Mouse (Mus musculus): ENCODE measurements around the gene Tmem8.
"Not testable (repeated sequence)": the region's sequence is repeated elsewhere in the genome, so short reads cannot be mapped to it uniquely, and the experiment has no call there.

Tmem8 gene

GRCm38 (mm10) chr17:26111722-26112121 lies 1.4 kb upstream of the Tmem8 start:
- DNase-seq (ENCODE audit: low spot score): no peak

DNA sequence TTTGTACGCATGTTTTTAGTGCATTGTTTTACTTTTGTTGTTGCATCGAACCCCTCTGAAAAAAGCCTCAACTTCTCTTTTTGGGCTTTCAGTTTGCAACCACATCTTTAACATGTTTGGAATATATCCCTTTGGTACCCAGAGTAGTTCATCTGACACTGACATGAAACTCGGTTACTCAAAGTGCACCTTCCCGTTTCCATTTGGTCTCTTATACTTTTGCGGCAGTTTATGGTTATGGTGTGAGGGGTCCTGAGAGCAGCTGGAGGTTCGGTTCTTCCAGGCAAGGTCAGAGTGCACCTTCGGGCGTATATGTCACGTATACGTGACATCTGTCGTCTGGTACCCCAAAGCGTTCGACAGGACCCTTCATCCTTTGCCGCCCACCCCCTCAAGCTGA lies 348 bp upstream of the Tmem8 start:
- no peak for DNase-seq (ENCODE audit: low spot score)

GRCm38 (mm10) chr17:26114061-26114460 lies 962 bp downstream of the Tmem8 start:
- no peak for DNase-seq (ENCODE audit: low spot score)

DNA sequence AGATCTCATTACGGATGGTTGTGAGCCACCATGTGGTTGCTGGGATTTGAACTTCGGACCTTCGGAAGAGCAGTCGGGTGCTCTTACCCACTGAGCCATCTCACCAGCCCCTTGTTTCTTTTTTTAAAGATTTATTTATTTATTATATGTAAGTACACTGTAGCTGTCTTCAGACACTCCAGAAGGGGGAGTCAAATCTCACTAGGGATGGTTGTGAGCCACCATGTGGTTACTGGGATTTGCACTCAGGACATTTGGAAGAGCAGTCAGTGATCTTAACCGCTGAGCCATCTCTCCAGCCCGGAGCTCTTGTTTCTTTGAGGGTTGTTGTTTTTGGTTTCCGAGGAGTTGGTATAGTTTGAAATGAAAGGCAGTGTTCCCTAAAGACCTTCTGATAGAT lies 1.4 kb downstream of the Tmem8 start:
- not testable (repeated sequence) for DNase-seq (ENCODE audit: low spot score)

GRCm38 (mm10) chr17:26115205-26115898 lies 2.3 kb downstream of the Tmem8 start:
- DNase-seq (ENCODE audit: low spot score): no peak

- no peak for DNase-seq (ENCODE audit: low spot score)
Observed at GRCm38 (mm10) chr17:26115956-26116487, 2.9 kb downstream of the Tmem8 start.

DNA sequence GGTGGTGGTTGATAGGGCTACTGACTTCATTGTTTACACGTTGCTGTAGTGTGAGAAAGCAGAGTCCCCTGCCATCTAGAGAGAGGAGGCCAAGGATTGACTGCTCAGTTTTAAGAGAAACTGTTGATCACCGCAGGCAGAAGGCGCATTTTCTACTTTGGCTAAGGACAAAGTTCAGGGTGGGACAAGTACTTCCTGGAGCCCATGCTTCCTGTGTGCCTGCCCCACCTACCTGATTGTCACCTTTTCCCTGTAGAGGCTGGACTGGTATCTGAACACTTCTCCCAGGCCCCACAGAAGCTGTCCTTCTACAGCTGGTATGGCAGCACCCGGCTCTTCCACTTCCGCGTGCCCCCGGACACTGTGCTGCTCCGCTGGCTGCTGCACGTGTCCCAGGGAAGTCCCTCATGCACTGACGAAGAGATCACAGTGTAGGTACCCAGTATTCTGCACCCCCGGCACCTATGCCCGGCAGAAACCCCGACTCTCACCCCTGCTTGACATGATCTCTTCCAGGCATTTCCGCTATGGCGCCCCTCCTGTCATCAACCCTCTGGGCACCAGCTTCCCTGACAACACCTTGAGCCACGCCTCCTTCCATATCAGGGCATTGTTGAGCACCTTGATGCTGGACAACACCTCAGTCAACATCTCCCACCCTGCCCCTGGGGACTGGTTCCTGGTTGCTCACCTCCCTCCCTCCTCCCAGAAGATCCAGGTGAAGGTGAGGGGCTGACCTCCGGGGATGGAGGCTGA lies 3.6 kb downstream of the Tmem8 start:
- no peak for DNase-seq (ENCODE audit: low spot score)

DNA sequence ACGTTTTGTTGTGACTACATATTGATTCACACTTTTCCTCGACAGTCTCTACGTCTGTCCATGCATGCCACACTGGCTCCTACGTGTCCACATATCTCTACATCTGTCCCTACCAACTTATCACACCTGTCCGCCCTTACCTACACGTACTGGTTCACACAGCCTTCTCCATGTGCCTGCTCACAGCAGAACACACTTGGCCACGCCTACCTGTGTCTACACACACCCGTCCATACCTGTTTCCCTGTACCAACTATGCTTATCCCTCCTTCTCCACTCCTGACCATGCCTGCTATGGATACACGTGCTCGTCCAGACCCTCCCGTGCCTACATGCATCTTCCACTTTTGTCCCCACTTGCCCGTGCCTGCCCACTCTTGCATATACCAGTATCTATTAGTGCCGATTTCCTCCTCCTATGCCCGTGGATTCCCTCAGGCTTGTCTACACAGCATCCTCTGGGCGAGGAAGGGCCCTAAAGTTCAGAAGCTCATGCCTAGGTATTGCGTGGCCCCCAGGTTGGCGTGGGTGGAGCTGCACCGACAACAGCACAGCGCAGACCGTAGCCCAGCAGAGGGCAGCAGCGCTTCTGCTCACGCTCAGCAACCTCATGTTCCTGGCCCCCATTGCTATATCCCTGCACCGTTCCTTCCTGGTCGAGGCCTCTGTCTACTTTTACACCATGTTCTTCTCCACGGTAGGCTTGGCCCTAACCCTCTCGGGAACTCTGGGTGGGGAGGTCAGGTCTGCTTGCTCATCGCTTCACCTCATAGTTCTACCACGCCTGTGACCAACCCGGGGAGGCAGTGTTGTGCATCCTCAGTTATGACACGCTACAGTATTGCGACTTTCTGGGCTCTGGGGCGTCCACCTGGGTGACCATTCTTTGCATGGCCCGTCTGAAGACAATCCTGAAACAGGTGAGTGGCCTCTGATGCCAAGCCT lies 6.9 kb downstream of the Tmem8 start:
- peak; percentile 78 for DNase-seq (ENCODE audit: low spot score)

DNA sequence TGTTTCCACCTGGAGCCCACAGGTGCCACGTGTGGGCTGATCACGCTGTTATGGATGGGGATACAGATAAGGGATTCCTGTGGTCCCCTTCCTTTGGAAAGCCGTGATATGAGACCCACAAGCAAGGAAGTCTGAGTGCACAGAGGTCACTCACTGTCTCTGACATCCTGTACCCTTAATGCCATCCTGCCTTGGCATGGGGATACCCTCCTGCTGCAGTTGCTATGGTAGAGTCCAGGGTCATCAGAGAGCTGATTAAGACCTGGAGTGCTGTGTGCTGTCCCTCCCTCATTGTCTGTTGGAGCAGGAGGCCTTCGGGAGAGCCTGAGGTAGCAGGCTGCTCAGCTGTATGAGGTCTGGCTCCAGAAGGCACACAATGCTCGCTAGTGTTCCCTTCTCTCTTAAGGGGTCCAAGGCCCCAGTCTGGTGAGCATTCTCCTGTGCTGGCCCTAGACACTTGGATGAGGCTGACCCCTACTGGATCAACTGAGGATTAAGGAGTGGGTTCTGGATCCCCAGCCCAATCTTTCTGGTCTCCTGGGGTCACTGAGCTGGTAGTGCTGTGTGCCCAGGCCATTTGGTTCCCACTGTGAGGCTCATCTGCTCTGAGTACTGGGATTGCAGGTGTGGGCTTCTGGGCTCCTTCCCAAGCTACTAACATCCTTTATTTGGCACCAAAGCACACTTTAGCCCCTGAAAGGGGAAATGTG lies 9.5 kb downstream of the Tmem8 start:
- DNase-seq (ENCODE audit: low spot score): peak; percentile 23

GRCm38 (mm10) chr17:26123267-26123684 lies 10.2 kb downstream of the Tmem8 start, which contains the start of gene Mrpl28:
Gene Mrpl28, plus strand, starts transcription at chr17:26123500.
- DNase-seq (ENCODE audit: low spot score): peak; percentile 98

- no peak for DNase-seq (ENCODE audit: low spot score)
Observed at GRCm38 (mm10) chr17:26124560-26124959, 11.5 kb downstream of the Tmem8 start.

GRCm38 (mm10) chr17:26125226-26125625 lies 12.1 kb downstream of the Tmem8 start:
- DNase-seq (ENCODE audit: low spot score): no peak

DNA sequence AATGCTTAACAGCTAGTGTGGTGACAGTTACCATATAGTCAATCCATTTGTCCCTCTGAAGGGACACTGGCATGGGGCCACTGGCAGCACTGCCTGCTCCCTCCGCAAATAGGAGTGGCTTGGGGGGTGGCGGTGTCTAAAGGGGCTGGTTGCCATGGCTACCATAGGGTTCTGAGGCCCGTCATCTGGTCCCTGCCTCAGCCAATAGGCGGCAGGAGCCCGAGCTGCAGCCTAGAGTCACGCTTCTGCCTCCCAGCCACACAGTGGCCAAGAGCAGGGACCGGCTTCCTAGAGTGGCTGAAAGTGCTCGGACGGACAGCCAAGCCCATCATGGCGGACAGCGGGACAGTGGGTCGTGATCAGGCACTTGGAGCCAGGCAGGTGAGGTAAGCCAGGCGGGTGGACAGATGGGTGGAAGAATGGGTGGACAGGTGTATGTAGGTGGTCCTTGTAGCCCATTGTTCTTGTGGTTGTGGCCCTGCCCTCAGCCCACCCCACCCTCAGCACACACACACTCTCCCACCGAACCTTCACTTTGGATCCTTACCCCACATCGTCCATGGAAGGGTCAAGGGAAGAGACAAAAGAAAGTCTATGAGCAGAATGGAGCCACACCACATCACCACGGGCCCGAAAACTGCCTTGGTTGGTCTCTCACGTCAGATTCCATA lies 18.1 kb downstream of the Tmem8 start:
- no peak for DNase-seq (ENCODE audit: low spot score)

GRCm38 (mm10) chr17:26131856-26132853 lies 19.1 kb downstream of the Tmem8 start:
- DNase-seq (ENCODE audit: low spot score): no peak

DNA sequence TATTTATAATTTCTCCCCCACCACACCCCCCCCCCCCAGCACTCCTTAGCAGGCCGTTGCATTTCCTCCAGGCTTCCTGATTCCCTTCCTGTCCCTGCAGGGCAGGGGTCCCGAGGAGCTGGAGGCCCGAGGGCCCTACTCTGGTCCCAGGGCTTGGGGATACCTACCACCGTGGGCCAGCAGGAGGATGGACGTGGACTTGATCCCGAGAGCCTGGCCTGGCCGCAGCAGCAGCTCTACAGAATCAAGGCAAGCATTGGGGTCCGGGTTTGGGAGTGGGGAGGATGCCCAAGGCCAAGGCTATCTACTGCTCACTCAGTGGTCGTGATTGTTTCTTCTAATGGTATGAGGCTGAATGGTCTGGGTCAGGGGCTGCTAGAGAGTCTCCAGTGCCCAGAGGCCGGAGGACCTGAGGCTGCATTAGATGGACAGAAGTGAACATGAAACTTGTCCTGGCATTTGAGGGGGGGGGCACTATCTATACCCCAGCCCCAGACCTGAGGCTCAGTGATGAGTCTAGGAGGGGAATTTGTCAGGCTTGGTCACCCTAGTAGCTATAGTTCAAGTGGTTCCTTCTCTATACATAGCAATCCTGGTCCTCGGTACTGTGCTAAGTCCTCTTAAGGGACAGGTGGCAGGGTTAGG lies 24.1 kb downstream of the Tmem8 start:
- no peak for DNase-seq (ENCODE audit: low spot score)

DNA sequence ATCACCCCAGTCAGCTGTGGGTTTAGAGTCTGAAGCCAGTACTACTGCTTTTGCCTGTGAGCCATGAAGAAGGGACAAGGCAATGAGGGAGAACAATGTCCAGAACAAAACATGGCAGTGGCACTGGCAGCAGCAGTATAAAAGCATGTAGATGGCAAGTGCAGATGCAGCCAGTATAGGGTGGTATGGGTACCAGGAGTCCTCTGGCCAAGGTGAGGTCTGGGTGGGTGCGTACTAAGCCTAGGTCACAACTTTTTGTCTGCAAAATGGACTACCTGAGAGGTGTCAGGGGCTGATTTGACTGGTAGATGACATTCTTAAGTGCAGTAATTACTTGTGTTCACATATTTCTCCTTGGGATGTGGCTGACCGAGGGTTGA lies 24.6 kb downstream of the Tmem8 start:
- DNase-seq (ENCODE audit: low spot score): no peak

GRCm38 (mm10) chr17:26138239-26138836 lies 25.2 kb downstream of the Tmem8 start, which contains the start of gene Axin1:
Gene Axin1, plus strand, starts transcription at chr17:26138688.
- DNase-seq (ENCODE audit: low spot score): peak; percentile 97

DNA sequence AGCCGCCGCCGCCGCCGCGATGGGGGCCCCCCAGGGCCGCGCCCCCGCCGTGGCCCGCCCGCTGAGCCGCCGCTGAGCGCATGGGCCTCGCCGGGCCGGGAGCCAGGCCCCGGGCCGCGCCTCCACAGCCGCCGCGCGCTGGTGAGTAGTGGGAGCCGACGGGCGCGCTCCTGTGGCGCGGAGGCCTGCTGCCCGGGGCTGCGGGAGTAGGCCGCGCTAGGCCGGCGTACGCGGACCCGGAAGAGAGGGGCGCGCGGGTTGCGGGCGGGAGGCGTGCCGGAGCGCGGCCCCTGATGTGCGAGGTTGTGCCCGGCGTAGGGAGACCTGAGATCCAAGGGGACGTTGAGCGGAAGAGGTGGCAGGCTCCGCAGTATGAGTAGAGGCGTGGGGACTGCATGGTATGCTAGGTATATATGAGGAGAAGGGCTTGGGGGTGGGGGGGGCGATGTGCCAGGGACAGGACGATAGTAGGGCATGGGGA lies 25.8 kb downstream of the Tmem8 start:
- DNase-seq (ENCODE audit: low spot score): no peak

Data from retina, embryonic 14.5 days (tissue).